Mouse (Mus musculus) megakaryocyte, embryonic 14.5 days (primary cell): ENCODE results near the gene Ecm2. TPM values are rescaled to one million over a fixed set of nuclear protein-coding genes. Genes with fewer than 3 reads are reported as not detected.

Source experiments
- H3K27me3 ChIP-seq: replicated peaks from 2 replicates; pipeline ENCODE3; 2012; ENCODE audit warnings: inconsistent platforms
- H3K36me3 ChIP-seq: replicated peaks from 2 replicates; pipeline ENCODE3; 2012; ENCODE audit warnings: low read length, inconsistent platforms, mixed read lengths
- H3K4me1 ChIP-seq: 2 replicates; pipeline ENCODE4 v1.6.1; 2012; ENCODE audit warnings: inconsistent platforms
- H3K4me3 ChIP-seq: replicated peaks from 2 replicates; pipeline ENCODE3; 2012; ENCODE audit warnings: moderate library complexity, mild to moderate bottlenecking, inconsistent platforms
- H3K9me3 ChIP-seq: 2 replicates; pipeline ENCODE4 v1.6.1; 2012; ENCODE audit warnings: inconsistent platforms
- FLI1 ChIP-seq: IDR thresholded peaks from 2 replicates; pipeline ENCODE4 v1.6.1; 2012; ENCODE audit warnings: low read length, inconsistent platforms, mixed read lengths
- GATA1 ChIP-seq: IDR thresholded peaks from 3 replicates; pipeline ENCODE4 v1.6.1; 2012; ENCODE audit warnings: mixed read lengths, low read length, inconsistent platforms, borderline replicate concordance
- polyA plus RNA-seq: library from polyadenylated mRNA; stranded (reverse); fragments of >175 nt; gene quantifications from 2 replicates; pipeline ENCODE4 v1.2.3, GENCODE M21; 2012; ENCODE audit warnings: low replicate concordance; ENCODE audit not compliant: insufficient read depth

Gene Ecm2
- polyA plus RNA-seq, 1 experiment = not detected

GRCm38 (mm10) chr13:49470319-49470718 lies 34.3 kb upstream of the Ecm2 start:
- TF ChIP-seq FLI1 (no peak), GATA1 (no peak)
- Histone ChIP-seq H3K4me3 (no peak overlapping the region), H3K9me3 (no peaks in the 10 kb centered on the region), H3K36me3 (peaks cover 51% of the 10 kb centered on the region), H3K4me1 (peaks cover 61% of the 10 kb centered on the region), H3K27me3 (no peaks in the 10 kb centered on the region)

GRCm38 (mm10) chr13:49470806-49471205 lies 33.8 kb upstream of the Ecm2 start:
- Histone ChIP-seq H3K9me3 (no peaks in the 10 kb centered on the region), H3K27me3 (no peaks in the 10 kb centered on the region), H3K4me3 (no peak overlapping the region), H3K36me3 (peaks cover 47% of the 10 kb centered on the region), H3K4me1 (peaks cover 56% of the 10 kb centered on the region)
- TF ChIP-seq FLI1 (no peak), GATA1 (no peak)

GRCm38 (mm10) chr13:49471981-49472675 lies 32.5 kb upstream of the Ecm2 start:
- no peak overlapping the region for H3K4me3 ChIP-seq
- H3K36me3 ChIP-seq = peaks cover 40% of the 10 kb centered on the region
- no peak for TF ChIP-seq GATA1
- TF ChIP-seq FLI1 = no peak
- H3K4me1 ChIP-seq = peaks cover 46% of the 10 kb centered on the region
- no peaks in the 10 kb centered on the region for H3K9me3 ChIP-seq
- no peaks in the 10 kb centered on the region for H3K27me3 ChIP-seq

GRCm38 (mm10) chr13:49472676-49473005 lies 32.0 kb upstream of the Ecm2 start:
- H3K27me3 ChIP-seq = no peaks in the 10 kb centered on the region
- H3K36me3 ChIP-seq = peaks cover 38% of the 10 kb centered on the region
- H3K4me3 ChIP-seq = no peak overlapping the region
- no peaks in the 10 kb centered on the region for H3K9me3 ChIP-seq
- peaks cover 41% of the 10 kb centered on the region for H3K4me1 ChIP-seq
- no peak for TF ChIP-seq GATA1
- no peak for TF ChIP-seq FLI1

- H3K4me3 ChIP-seq = no peak overlapping the region
- peaks cover 15% of the 10 kb centered on the region; the same call in 1 of the 2 replicates for H3K4me1 ChIP-seq
- TF ChIP-seq FLI1 (no peak), GATA1 (no peak)
- H3K9me3 ChIP-seq = no peaks in the 10 kb centered on the region
- peaks cover 5% of the 10 kb centered on the region for H3K36me3 ChIP-seq
- no peaks in the 10 kb centered on the region for H3K27me3 ChIP-seq
Measured at GRCm38 (mm10) chr13:49477887-49478286, 26.7 kb upstream of the Ecm2 start.

GRCm38 (mm10) chr13:49478851-49479374 lies 25.7 kb upstream of the Ecm2 start:
- Histone ChIP-seq H3K27me3 (no peaks in the 10 kb centered on the region), H3K4me1 (peaks cover 5% of the 10 kb centered on the region; the same call in 1 of the 2 replicates), H3K4me3 (no peak overlapping the region), H3K9me3 (no peaks in the 10 kb centered on the region), H3K36me3 (peaks cover 2% of the 10 kb centered on the region)
- TF ChIP-seq FLI1 (no peak), GATA1 (no peak)

GRCm38 (mm10) chr13:49479399-49479798 lies 25.2 kb upstream of the Ecm2 start:
- H3K4me1 ChIP-seq = 0 out of 2 replicates have a peak, but pooled peaks cover 3% of the 10 kb centered on the region
- H3K27me3 ChIP-seq = no peaks in the 10 kb centered on the region
- no peaks in the 10 kb centered on the region for H3K9me3 ChIP-seq
- H3K4me3 ChIP-seq = no peak overlapping the region
- H3K36me3 ChIP-seq = no peaks in the 10 kb centered on the region
- TF ChIP-seq GATA1 (no peak), FLI1 (no peak)

GRCm38 (mm10) chr13:49480057-49480456 lies 24.6 kb upstream of the Ecm2 start:
- no peak overlapping the region for H3K4me3 ChIP-seq
- H3K27me3 ChIP-seq = no peaks in the 10 kb centered on the region
- peaks cover 6% of the 10 kb centered on the region for H3K4me1 ChIP-seq
- no peaks in the 10 kb centered on the region for H3K9me3 ChIP-seq
- H3K36me3 ChIP-seq = no peaks in the 10 kb centered on the region
- TF ChIP-seq FLI1 = no peak
- no peak for TF ChIP-seq GATA1

- Histone ChIP-seq H3K36me3 (no peaks in the 10 kb centered on the region), H3K4me3 (no peak overlapping the region), H3K9me3 (no peaks in the 10 kb centered on the region), H3K27me3 (no peaks in the 10 kb centered on the region), H3K4me1 (peaks cover 9% of the 10 kb centered on the region)
- TF ChIP-seq GATA1 (no peak), FLI1 (no peak)
Measured at GRCm38 (mm10) chr13:49480551-49480950, 24.1 kb upstream of the Ecm2 start.

- no peak overlapping the region for H3K4me3 ChIP-seq
- no peaks in the 10 kb centered on the region for H3K9me3 ChIP-seq
- peaks cover 14% of the 10 kb centered on the region for H3K4me1 ChIP-seq
- no peaks in the 10 kb centered on the region for H3K27me3 ChIP-seq
- no peak for TF ChIP-seq FLI1
- TF ChIP-seq GATA1 = no peak
- no peaks in the 10 kb centered on the region for H3K36me3 ChIP-seq
Measured at GRCm38 (mm10) chr13:49485388-49485787, 19.2 kb upstream of the Ecm2 start.
